Mouse (Mus musculus) mature B cell (primary cell): ENCODE results near the gene Ssh1.

Experiments
- in situ Hi-C: fragments of 300-500 bp; cut with MboI; formaldehyde crosslinking; loops from 2 replicates; pipeline ENCODE4 v1.14.3; 2019

The Ssh1 gene

DNA sequence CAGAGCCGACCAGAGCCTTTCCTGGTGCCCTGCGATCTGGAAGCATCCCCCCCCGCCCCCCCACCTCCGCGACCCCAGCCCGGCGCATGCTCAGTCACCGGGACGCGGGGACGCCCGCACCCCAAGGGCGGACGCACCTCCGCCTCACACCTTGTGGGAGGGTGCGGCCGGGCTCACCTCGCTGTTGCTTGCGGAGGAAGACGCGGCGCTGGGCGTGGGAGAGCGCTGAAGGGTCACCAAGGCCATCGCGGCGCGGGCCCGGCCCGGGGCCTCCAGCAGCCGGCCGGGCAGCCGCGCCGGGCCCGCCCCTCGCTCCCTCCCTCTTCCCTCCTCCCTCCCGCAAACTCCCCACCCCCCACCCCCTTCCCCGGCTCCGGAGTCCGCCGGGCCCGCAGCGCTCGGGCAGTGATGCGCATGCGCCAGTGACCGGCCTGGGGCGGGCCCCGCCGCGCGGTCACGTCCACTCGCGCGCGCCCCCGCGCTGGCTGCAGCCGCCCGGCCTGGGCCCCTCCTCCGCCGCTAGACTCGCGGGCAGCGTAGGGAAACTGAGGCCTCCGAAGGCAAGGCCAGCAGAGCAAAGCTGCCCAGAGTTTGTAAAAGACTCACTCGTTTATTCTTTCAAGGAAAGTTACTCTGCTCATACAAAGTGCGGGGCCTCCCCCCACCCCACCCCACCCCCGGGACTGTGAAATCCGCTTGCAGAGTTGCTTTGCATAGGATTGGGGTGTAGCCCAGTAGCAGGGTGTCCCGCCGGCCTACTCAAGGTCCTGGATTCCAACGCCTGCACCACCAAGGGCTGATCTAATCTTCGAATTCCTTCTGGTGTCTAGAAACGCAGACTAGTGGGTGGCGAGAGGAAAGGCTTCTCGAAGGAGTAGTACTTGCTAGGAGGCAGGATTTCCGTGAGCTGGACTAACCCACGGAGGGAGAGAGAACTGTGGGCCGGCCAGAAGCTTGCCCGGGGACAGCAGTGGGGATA is at the start of gene Ssh1:
Gene Ssh1 (minus strand): TSS at position 408 of the 979 bp plus-strand sequence.
- in situ Hi-C loops, result no loop called here

DNA sequence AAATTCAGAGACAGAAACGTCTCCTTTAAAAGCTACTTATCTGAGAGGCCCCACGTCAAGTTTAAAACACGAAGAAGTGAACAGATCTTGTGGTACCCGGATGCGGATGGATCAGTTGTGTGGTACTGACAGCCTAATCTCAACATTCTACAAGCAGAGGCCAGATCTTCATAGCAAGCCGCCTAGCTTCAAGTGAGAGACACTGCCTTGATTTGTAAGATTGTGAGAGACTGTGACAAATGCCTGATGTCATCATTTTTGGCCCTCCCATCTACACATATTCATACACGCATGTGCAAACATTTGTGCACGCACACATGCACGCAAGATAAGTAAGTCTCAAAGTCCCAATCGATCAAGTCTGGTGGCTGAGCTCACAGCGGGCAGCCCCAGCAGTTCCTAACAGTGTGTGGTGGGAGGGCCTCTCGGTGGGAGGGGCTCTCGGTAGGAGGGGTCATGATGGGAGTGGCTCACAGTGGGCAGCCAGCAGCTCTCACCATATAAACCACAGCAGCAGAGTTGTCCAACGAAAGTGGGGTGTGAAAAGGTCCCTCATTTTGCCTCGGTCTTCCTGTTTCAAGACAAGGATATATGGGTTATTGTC is 47.7 kb upstream of the Ssh1 start:
- in situ Hi-C loops, result loop anchor here (10.0 kb wide), 1 partner anchor 77 kb away; no protein-coding TSS in a partner anchor

- in situ Hi-C loops, result loop anchor here (10.0 kb wide), 1 partner anchor 76 kb away; no protein-coding TSS in a partner anchor
These were observed 47.2 kb upstream of the Ssh1 start for GRCm38 (mm10) chr5:114040911-114041310.

GRCm38 (mm10) chr5:114040508-114040907 is 46.8 kb upstream of the Ssh1 start:
- in situ Hi-C loops, result loop anchor here (10.0 kb wide), 1 partner anchor 76 kb away; no protein-coding TSS in a partner anchor

DNA sequence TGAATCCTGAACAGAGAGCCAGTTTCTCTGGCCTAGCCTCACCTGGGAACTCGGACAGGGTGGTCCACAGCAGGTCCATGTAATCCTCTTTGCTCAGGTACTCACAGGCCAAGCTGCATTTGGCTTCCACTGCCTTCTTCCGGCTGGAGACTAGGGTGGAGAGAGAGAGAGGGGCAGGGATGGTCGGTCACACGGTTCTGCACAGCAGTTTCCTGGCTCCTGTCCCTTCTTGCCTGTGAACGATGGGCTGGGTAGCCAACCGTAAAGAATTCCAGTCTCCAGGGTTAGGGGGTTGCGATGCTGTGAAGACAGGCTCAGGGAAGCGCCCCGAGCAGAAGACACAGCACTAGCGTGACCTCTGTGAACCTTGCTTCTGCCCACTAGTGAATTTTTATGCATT is 41.4 kb upstream of the Ssh1 start:
- in situ Hi-C loops, result no loop called here

GRCm38 (mm10) chr5:114034393-114034792 is 40.7 kb upstream of the Ssh1 start:
- in situ Hi-C loops, result no loop called here

DNA sequence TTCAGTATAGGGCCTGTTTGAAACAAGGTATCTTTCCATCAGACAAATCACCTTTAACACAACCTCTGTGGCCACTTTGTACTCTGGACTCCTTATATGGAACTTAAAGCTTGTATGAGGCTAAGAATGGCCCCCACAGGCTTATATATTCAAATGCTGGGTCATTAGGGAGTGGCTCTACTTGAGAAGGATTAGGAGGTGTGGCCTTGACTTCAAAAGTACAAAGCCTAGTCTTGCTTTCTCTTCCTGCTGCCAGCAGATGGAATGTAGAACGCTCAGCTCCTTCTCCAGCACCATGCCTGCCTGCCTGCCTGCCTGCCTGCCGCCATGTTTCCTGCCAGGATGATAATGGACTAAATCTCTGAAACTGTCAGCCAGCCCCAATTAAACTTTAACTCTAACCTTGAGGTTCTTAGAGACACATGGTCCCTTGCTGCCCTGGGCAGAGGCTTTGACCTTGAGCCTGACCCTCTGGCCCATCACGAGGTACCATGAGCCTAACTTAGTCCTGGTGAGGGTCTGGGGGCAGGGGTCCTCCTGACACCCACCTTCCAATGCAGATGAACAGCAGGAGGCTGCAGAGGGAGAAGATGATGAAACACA is 38.6 kb upstream of the Ssh1 start:
- in situ Hi-C loops, result no loop called here

DNA sequence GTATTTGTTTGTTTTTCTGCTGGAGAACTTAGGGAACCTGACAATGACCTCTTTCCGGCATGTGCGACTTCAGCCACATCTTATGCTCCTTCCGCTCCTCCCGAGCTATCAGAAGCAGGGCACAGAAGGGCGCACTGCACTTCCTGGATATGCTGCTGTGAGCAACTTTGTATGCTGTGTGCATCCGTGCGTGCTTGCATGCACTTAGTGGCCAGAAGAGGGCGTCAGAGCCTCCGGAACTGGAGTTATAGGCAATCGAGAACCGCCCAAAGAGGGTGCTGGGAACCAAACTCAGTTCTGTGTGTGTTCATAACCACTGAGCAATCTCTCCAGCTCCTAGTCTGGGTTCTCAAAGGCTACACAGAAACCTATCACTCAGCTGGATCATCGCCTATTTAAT is 37.0 kb upstream of the Ssh1 start:
- in situ Hi-C loops, result no loop called here

DNA sequence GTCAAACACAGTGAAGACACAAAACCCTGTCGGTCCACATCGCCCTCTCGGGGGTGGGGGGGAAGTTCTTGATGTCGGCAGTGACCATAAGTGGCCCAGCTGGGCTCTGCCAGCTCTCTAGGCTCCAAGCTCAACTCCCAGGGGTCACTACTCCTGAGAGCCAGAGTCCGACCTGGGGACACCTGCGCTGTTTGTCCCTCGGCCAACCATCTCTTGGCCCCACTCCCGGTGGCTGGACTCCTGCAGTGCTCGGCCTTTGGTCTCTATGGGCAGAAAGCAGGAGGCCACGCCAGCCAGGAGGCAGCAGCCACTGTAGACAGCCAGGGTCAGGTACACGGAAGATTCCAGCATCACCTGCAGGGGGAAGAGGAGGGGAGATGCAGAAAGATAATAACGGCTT is 34.4 kb upstream of the Ssh1 start:
- in situ Hi-C loops, result no loop called here

- in situ Hi-C loops, result no loop called here
These were observed 33.7 kb upstream of the Ssh1 start for GRCm38 (mm10) chr5:114027217-114027944.

- in situ Hi-C loops, result no loop called here
These were observed 31.2 kb upstream of the Ssh1 start for GRCm38 (mm10) chr5:114024885-114025284.

DNA sequence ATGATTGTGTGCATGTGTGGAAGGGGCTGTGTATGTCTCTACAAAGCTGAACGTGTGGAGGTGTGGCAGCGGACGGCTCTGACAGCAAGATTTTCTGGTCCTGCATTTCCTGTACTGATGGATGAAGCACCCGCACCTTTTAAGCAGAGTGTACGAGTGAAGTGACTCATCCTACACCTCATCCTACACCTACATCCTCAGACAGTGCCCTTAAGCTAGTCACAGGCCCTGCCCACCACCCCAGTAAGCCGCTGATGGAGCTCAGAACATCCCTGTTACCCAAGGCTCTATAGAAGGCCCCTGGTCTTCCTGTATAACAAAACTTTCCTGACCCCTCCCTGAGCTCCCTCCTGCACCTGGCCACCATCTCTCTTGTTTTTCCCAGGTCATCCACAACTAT is 30.7 kb upstream of the Ssh1 start:
- in situ Hi-C loops, result no loop called here

GRCm38 (mm10) chr5:114015121-114015520 is 21.4 kb upstream of the Ssh1 start:
- in situ Hi-C loops, result no loop called here

DNA sequence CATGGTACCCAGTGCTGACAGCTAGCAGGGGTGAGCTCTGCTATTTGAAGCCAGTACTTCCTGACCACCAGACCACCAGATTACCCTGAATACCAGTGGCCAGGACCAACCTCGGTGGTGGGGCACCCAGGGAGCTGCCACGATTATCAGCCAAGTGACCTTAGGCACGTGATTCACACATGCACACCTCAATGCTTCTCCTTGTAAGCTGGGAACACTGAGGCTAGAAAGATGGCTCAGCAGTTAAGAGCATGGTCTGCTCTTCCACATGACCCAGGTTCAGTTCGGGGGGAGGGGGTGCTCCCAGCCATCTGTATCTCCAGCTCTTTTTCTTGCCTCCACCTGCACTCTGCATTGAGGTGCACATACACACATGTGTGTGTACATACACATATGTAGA is 15.4 kb upstream of the Ssh1 start:
- in situ Hi-C loops, result no loop called here

- in situ Hi-C loops, result no loop called here
These were observed 14.2 kb upstream of the Ssh1 start for GRCm38 (mm10) chr5:114007753-114008453.

DNA sequence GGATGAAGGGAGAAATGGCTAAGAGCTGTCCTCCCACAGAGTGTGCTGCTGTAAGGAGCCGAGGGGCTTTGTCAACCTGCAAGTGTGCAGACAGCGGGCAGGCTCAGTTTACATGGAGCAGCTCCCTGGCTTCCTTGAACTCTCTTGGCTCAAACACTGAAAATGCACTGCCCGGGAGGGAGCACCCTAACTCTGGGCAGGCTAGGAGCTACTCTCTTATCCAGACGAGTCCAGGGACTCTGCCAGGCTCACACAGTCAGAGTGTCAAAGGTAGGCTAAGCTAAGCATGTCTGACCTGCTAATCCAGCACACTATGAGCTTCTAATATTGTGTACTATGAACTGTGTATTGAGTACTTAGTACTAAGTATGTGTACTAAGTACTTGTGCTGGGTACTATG is 13.3 kb upstream of the Ssh1 start:
- in situ Hi-C loops, result no loop called here

DNA sequence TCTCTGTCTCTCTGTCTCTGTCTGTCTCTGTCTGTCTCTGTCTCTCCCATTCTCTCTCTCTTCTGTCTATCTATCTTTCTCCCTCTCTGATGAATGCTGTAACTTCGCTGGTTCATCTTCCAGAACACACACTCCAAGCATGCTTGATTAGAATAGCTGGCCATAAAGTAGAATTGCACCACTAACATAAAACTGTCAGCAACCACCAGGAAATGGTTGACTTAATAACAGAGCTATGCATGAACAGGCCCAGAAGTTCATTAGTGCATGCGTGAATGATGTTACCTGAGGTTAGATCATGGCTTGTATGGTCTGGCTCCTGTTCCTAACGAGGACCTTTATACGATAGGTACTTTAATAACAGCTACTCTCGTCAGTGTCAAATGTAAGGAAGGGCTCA is 11.4 kb upstream of the Ssh1 start:
- in situ Hi-C loops, result no loop called here

DNA sequence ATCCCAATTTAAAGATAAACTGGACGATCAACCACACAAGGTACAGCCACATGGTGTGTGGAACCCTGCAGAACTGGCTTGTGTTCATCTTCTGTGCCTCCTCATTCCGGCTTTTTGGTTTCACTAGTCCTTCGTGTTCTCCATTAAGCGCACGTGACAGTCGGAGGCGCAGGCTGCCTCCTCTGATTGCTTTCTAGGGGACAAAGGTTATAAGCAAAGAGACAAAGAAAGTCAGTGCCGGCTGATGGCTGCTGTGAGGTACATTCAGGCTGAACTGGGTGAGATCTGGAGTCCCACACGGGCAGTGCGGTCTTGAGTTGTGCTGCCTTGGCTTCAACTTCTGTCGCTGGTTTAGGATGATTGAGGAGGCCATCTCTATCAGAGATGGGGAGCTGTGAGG is 10.9 kb upstream of the Ssh1 start:
- in situ Hi-C loops, result no loop called here

GRCm38 (mm10) chr5:114003542-114003941 is 9.8 kb upstream of the Ssh1 start, which contains the start of gene Dao:
TSS of gene Dao (plus strand) at chr5:114003703.
- in situ Hi-C loops, result no loop called here

DNA sequence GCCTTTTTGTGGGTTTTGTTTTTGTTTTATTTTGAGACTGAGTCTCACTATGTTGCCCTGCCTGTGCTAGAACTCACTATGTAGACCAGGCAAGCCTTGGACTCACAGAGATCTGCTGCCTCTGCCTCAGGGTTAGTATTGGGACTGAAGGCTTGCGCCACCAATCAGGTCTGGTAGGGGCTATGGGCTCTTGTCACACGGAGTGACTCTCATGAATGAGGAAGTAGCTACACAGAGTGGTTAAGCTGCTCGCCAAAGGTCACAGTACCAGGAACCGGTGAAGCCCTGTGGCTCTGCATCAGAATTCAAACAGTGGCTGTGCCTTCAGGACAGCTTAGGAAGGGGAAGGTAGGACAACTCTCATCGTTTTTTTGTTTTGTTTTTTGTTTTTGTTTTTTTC is 5.7 kb upstream of the Ssh1 start:
- in situ Hi-C loops, result no loop called here

DNA sequence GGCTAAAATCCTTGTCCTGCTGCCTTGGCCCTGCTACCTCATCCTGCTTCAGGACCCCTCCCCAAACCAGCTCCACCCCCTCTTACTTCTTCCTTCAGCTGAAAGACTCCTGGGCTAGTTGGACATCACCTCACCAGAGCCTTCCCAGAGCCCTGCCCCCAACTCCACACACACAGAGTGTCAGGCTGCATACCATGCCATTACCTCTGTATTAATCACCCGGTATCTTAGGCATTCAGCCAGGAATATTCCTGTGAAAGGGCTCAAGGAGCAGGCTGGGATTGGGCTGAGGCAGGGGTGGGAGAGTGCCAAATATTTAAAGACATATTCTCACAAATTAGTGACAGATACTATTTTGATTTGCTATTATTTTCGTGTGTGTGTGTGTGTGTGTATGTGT is 2.8 kb upstream of the Ssh1 start:
- in situ Hi-C loops, result no loop called here
